Mouse (Mus musculus) forebrain, embryonic 10.5 days (tissue): Measurements from ENCODE around the gene Sbk3. TPM values are rescaled to one million over a fixed set of nuclear protein-coding genes. Genes with fewer than 3 reads are reported as not detected.
"Not testable (repeated sequence)": the region's sequence is repeated elsewhere in the genome, so short reads cannot be mapped to it uniquely, and the experiment has no call there.

Experiments used
- DNase-seq: peaks from one replicate; pipeline ENCODE4 v3.0.0-alpha.2; 2017; ENCODE audit warnings: low spot score; ENCODE audit errors: extremely low spot score
- H3K27ac ChIP-seq: fragments of 300-500 bp; sonication (generic); 2 replicates; pipeline ENCODE4 v1.5.1; 2016; ENCODE audit warnings: mild to moderate bottlenecking
- H3K27me3 ChIP-seq: fragments of 300-500 bp; sonication (generic); 2 replicates; pipeline ENCODE4 v1.6.1; 2016; ENCODE audit warnings: mild to moderate bottlenecking; ENCODE audit not compliant: poor library complexity, severe bottlenecking
- H3K36me3 ChIP-seq: fragments of 300-500 bp; sonication (generic); replicated peaks from 2 replicates; pipeline ENCODE4 v1.6.1; 2016; ENCODE audit warnings: mild to moderate bottlenecking, moderate library complexity
- H3K4me1 ChIP-seq: fragments of 300-500 bp; sonication (generic); 2 replicates; pipeline ENCODE4 v1.6.1; 2016
- H3K4me3 ChIP-seq: fragments of 300-500 bp; sonication (generic); 2 replicates; pipeline ENCODE4 v1.5.1; 2016; ENCODE audit warnings: mild to moderate bottlenecking, moderate library complexity
- H3K9me3 ChIP-seq: fragments of 300-500 bp; sonication (generic); 2 replicates; pipeline ENCODE4 v1.6.1; 2016; ENCODE audit warnings: mild to moderate bottlenecking, moderate library complexity
- WGBS: fragments of 180-500 bp; shearing (Covaris S2); methylation state at CpG from one replicate; pipeline ENCODE4 v1.1.7; 2016; 5-methylcytosine and 5-hydroxymethylcytosine counted together
- polyA plus RNA-seq: library from polyadenylated mRNA; unstranded; fragments of >200 nt; fragmentation: Nextera tagmentation; extraction: Ambion mirVana; gene quantifications from 2 replicates; pipeline ENCODE4 v1.2.1, GENCODE M21; 2016

The Sbk3 gene
- polyA plus RNA-seq, 1 experiment from 2014 or later = not detected

DNA sequence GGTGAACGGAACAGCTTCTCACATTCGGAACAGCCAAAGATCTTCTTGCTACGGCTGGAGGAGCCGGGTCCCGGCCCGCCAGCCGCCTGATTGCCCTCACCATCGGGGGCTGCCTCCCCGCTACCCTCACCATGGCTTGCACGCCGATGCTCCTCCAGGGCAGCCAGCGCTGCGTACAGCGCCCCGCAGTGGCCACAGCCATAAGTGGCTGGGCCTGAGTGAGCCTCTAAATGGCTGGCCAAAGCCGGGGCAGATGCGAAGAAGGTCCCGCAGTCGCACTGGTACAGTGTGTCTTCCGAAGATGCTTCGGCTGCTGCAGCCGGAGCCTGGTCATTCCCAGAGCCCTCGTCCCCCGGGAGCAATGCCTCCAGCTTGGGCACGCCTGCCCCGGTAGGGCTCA, 37.3 kb upstream of the Sbk3 start:
- no peak overlapping the region for H3K27ac ChIP-seq
- peaks cover 4% of the 10 kb centered on the region for H3K4me1 ChIP-seq
- H3K4me3 ChIP-seq = no peak overlapping the region
- no peak for DNase-seq
- no peaks in the 10 kb centered on the region for H3K27me3 ChIP-seq
- peaks cover 18% of the 10 kb centered on the region for H3K9me3 ChIP-seq
- WGBS = 97% methylated on average over 26 of the region's 26 CpGs
- H3K36me3 ChIP-seq = peaks cover 78% of the 10 kb centered on the region

DNA sequence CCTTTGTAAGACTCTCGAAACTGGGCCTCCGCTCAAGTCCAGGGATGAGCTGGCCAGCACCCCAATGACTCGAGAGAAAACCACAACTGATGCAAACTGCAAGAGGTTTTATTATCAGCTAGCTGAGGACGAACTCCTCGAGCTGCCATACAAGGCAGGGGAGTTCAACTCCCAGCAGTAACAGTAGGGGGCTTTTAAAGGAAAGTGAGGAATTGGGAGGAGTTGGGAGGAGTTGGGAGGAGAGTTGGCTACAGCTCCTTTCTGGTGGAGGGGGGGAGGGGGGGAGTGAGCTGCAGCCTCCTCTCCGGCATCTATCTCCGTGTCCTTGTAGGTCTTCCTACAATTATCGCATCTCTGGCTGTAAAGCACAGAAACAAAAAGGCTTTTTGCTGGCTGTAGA, 31.9 kb upstream of the Sbk3 start:
- DNase-seq, H3K27ac ChIP-seq, H3K4me1 ChIP-seq, H3K4me3 ChIP-seq, H3K27me3 ChIP-seq: not testable (repeated sequence)
- Histone ChIP-seq H3K9me3 (peaks cover 10% of the 10 kb centered on the region; the same call in 1 of the 2 replicates), H3K36me3 (peaks cover 24% of the 10 kb centered on the region)
- 80% methylated on average over 8 of the region's 8 CpGs for WGBS

DNA sequence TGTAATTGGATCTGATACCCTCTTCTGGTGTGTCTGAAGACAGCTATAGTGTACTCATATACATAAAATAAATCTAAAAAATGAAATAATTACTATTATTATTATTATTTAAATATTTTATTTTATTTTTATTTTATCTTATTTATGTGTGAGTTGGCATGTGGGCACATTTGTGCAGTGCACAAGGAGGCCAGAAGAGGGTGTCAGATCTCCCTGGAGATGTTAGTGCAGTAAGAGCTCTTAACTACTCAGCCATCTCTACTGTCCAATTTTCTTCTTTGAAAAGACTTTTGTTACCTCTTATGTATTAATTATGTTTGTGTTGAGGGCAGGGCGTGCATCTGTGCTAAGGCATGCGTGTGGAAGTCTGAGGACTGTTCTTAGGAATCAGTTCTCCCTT, 28.9 kb upstream of the Sbk3 start:
- Histone ChIP-seq H3K4me3 (no peak overlapping the region), H3K9me3 (peaks cover 10% of the 10 kb centered on the region), H3K27ac (no peak overlapping the region), H3K27me3 (peaks cover 7% of the 10 kb centered on the region), H3K4me1 (peaks cover 19% of the 10 kb centered on the region), H3K36me3 (no peaks in the 10 kb centered on the region)
- 52% methylated on average over 2 of the region's 2 CpGs for WGBS
- DNase-seq = no peak

DNA sequence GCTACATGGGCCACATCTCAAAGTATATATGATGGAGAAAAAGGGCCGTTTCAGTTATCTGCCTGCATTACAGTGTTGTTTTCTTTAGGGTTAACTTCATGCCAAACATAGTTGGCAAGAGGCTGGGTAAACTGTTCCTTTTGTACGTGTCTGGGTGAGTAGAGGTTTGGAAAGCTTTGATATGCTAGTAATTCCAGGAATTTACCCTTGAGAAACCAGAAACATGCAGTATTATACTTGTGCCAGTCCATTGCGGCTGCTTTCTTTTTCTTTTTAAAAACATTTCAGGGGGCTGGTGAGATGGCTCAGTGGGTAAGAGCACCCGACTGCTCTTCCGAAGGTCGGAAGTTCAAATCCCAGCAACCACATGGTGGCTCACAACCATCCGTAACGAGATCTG, 26.0 kb upstream of the Sbk3 start:
- Histone ChIP-seq H3K27me3 (peaks cover 36% of the 10 kb centered on the region), H3K36me3 (peaks cover 27% of the 10 kb centered on the region), H3K9me3 (peaks cover 27% of the 10 kb centered on the region), H3K4me3 (peak overlapping the region; percentile 82), H3K27ac (peak overlapping the region; percentile 90), H3K4me1 (peaks cover 38% of the 10 kb centered on the region)
- 69% methylated on average over 8 of the region's 8 CpGs for WGBS
- DNase-seq = no peak

DNA sequence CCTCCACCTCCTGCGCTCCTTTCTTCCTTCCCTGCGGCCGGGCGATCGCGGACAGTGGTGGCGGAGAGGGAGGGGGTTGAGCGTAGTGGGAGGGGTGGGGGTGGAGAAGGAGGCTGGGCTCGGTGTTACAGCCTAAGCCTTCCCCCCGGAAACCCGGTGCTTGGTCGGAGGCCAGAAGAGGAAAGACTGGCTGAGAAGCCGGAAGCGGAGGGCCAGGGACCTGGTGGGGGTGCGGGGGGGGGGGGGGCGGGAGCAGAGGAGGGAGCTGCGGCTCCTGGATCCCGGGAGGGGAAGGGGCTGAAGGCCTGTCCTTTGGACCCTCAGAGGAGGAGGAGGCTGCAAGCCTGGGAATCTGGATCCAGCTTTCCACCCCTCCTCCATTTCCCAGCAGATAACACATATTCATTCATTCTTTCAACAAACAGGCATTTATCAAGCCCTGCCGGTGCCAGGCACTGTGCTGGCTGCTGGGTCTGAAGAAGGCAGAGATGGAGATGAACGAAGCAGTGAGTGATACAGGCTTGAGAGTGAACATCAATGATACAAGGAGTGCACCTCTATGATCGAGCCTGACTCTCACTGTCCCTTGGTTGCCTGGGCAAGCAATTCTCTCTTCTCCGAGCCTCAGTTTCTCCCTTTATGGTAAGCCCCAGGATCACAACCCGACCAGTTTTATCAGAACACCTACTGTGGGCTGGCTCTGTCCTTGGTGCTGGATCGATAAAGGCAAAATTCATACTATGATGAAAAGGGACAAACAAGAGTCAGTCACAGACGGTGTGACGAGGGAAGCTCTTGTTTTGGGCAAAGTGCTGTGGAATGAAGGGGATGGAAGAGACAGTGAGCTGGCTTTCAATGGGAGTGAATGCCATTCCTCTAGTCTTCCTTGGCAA, 25.3 kb upstream of the Sbk3 start, which contains the start of gene Zfp579:
Gene Zfp579 (minus strand): TSS at position 156 of the 893 bp plus-strand sequence.
- H3K4me1 ChIP-seq = peaks cover 38% of the 10 kb centered on the region
- H3K27me3 ChIP-seq = peaks cover 36% of the 10 kb centered on the region

DNA sequence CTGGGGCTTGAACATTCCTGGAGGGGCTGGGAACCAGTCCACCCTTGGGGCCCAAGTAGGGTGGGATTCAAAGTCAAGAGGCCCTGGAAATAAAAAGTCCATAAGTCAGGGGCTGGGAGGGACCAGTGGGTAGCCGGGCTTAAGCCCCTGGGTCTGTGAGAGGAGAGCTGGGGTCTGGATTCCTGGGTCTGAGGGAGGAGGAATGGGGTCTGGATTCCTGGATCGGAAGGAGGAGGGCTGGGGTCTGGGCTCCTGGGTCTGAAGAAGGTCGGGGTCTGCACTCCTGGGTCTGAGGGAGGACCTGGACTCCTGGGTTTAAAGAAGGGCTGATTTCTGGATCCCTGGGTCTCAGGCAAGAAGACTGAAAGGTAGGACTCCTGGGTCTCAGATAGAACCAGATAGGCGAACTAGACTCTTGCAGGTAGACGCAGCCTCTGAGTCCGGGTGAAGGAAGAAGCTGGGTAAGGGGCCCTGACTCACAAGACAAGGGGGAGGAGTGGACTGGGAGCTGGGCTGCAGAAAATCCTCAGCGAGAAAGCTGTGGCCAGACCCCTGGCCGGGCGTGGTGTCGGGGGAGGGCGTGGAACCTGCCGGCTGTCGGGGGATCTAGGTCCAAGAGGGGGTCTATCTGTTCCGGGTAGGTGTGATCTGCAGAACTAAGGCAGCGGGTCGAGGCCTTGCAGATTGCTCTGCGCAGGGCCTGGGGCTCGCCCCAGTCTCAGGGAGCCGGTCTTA, 24.5 kb upstream of the Sbk3 start:
- Histone ChIP-seq H3K36me3 (peaks cover 42% of the 10 kb centered on the region), H3K9me3 (peaks cover 35% of the 10 kb centered on the region), H3K27me3 (peaks cover 36% of the 10 kb centered on the region), H3K4me3 (peak overlapping the region; percentile 82), H3K27ac (peak overlapping the region; percentile 90), H3K4me1 (peaks cover 38% of the 10 kb centered on the region)
- 7% methylated on average over 19 of the region's 19 CpGs for WGBS
- DNase-seq = no peak

More for the DNA sequence above, 25.3 kb upstream of the Sbk3 start, which contains the start of gene Zfp579:
- Histone ChIP-seq H3K36me3 (peaks cover 34% of the 10 kb centered on the region), H3K9me3 (peaks cover 28% of the 10 kb centered on the region), H3K27ac (peak within 1 kb of the TSS; percentile 90), H3K4me3 (peak within 1 kb of the TSS; percentile 82)
- peak; percentile 94 for DNase-seq
- 6% methylated on average over 23 of the region's 26 CpGs for WGBS

DNA sequence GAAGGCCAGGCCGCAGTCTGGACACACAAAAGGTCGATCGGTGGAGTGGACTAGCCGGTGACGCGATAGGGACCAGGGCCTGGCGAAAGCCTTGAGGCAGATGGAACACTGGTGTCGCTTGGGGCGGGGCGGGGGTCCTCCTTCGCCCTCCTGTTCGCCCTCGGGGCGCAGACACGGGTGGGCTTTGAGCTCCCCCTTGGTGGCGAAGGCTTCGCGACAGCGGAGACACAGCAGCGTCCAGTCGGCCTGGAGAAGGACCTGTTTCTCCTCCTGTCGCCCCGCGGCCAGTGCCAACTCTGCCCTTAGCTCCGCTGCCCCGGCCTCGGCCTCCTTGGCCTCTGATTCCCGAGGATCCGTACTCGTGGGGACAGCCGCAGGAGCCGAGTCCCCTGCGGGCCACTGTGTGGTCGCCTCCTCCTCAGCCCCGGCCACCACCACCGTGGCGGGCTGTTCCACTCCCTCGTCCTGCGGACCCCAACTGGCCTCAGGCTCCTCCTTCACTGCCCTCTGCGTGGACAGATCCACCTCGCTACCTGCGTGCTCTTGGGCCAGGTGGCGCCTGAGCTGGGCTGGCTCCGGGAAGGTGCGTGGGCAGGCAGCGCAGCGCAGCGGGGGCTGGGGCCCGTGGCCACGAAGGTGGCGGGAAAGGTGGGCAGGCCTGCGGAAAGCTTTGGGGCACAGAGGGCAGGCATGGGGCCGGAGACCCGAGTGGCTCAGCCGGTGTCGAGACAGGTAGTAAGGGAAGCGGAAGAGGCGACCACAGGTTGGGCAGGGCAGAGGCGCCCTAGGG, 23.2 kb upstream of the Sbk3 start:
- WGBS = 50% methylated on average over 59 of the region's 59 CpGs
- H3K4me1 ChIP-seq = peaks cover 38% of the 10 kb centered on the region
- H3K27me3 ChIP-seq = peaks cover 36% of the 10 kb centered on the region
- no peak overlapping the region for H3K27ac ChIP-seq
- peak overlapping the region; percentile 82 for H3K4me3 ChIP-seq
- peaks cover 43% of the 10 kb centered on the region for H3K36me3 ChIP-seq
- peaks cover 35% of the 10 kb centered on the region for H3K9me3 ChIP-seq
- DNase-seq = no peak

DNA sequence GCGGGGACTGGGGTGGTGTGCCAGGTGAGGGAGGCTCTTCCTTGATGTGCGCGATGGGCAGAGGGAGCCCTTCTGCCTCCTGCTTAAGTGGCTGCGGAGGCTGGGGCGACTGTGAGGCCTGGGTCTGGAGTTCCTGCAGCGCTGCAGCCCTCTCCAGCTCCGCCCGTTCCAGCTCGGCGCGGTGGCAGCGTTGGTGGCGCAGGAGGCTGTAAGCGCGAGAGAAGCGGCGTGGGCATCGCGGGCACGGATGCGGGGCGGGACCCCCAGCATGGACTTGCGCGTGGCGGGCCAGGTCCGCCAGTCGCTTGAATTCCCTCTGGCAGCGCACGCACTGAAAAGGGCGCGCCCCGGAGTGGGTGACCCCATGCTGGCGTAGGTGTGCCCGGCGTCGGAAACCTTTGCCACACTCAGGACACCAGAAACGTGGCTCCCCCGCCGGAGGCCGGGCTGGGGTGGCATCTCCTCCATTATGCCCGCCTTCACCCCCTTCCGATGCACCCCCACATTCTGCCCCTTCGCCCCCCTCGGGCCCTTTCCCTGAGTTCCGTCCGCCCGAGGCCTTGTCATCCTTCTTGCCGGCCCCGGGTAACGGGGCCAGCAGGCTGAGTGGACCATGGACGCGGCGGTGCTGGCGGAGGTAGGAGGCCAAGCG, 22.5 kb upstream of the Sbk3 start:
- Histone ChIP-seq H3K9me3 (peaks cover 35% of the 10 kb centered on the region), H3K4me3 (peak overlapping the region; percentile 82), H3K36me3 (peaks cover 43% of the 10 kb centered on the region), H3K27ac (0 out of 2 replicates have a peak overlapping the region, but pooled peaks have one; percentile 17), H3K27me3 (peaks cover 36% of the 10 kb centered on the region), H3K4me1 (peaks cover 38% of the 10 kb centered on the region)
- WGBS = 23% methylated on average over 55 of the region's 55 CpGs
- no peak for DNase-seq

DNA sequence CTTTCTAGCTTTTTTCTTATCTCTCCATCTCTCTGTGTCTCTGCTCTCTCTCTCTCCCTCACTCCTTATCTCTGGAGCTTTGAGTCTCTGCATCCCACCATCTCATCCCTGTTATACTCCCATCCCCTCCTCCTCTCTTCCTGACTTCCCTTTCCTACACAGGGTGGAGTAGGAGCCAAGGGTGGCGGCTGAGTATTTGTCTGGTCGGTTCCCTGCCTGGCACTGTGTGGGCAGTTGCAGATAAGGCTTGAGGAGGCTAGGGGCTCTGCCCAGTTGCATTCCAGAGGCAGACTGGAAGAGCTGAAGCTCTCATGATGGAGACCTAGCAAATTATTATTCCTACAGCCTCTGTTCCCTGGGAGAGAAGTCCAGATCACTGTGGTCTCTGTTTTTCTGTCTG, 17.3 kb upstream of the Sbk3 start:
- Histone ChIP-seq H3K4me1 (peaks cover 3% of the 10 kb centered on the region; the same call in 1 of the 2 replicates), H3K27me3 (peaks cover 18% of the 10 kb centered on the region), H3K36me3 (peaks cover 28% of the 10 kb centered on the region), H3K4me3 (no peak overlapping the region), H3K27ac (no peak overlapping the region), H3K9me3 (peaks cover 18% of the 10 kb centered on the region)
- no peak for DNase-seq
- WGBS = 64% methylated on average over 2 of the region's 2 CpGs

DNA sequence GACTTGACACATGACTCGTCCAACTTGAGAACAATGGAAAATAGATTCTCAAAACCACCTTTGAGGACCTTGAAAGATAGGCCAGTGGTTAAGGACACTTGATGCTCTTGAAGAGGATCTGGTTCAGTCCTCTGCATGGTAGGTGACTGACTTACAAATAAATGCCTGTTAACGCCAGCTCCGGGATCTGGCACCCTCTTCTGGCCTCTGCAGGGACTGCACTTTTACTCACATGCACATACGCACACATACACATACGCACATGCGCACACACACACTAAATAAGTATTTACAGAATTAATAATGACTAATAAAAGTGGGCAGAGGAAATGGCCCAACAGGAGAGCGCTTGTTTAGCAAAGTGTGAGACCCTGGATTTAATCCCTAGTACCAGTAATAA, 5.9 kb upstream of the Sbk3 start:
- H3K27me3 ChIP-seq = no peaks in the 10 kb centered on the region
- WGBS = 92% methylated on average over 7 of the region's 7 CpGs
- peaks cover 2% of the 10 kb centered on the region; the same call in 1 of the 2 replicates for H3K4me1 ChIP-seq
- H3K27ac ChIP-seq = no peak overlapping the region
- H3K4me3 ChIP-seq = no peak overlapping the region
- no peak for DNase-seq
- peaks cover 3% of the 10 kb centered on the region; the same call in 1 of the 2 replicates for H3K9me3 ChIP-seq
- H3K36me3 ChIP-seq = no peaks in the 10 kb centered on the region

DNA sequence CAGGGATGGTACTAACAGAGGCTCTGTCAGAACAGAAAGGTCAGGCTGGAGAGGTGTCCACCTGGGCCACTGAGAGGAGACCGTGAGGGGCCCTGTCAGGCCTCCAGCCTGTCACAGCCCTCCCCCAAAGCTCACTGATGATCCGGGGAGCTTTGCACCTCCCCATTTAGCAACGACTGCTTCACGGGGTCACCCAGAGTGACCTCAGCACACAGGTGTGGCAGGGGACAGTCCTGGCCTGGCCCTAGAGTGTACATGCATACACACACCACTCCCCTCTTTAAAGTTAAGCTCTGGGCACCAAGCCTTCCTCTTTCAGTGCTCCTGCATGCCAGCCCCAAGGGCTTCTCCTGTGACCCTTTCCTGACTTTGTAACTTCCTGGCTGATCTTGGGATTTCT, 4.5 kb upstream of the Sbk3 start:
- DNase-seq = no peak
- no peak overlapping the region for H3K4me3 ChIP-seq
- peaks cover 3% of the 10 kb centered on the region; the same call in 1 of the 2 replicates for H3K9me3 ChIP-seq
- no peak overlapping the region for H3K27ac ChIP-seq
- H3K36me3 ChIP-seq = no peaks in the 10 kb centered on the region
- H3K27me3 ChIP-seq = no peaks in the 10 kb centered on the region
- peaks cover 15% of the 10 kb centered on the region for H3K4me1 ChIP-seq
- WGBS = 65% methylated on average over 4 of the region's 4 CpGs
